Mouse (Mus musculus): ENCODE results near the gene Lgals7.
A peak's percentile ranks its signal among the peaks of the same experiment; 100 is the strongest.
"Not testable (repeated sequence)": the region's sequence is repeated elsewhere in the genome, so short reads cannot be mapped to it uniquely, and the experiment has no call there.

Lgals7 gene

GRCm38 (mm10) chr7:28876099-28876498 is 12.4 kb downstream of the Lgals7 start:
- no peak for DNase-seq (ENCODE audit: low read depth, low spot score)

DNA sequence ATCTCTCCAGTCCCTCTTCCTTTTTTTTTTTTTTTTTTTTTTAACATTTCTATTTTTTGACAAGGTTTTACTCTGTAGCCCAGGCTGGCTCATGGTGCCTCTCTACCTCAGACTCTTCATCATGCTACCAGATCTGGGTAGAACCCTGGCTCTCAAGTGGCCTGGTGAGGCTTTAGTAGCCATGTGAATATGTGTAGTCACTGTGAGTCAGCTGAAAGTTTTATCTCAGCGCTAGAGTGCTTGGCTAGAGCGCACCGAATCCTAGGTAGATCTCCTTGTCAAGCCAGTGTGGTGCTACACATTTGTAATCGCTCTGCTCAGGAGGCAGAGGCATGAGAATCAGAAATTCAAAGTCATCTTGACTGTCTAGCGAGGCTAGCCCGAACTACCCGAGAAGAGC is 13.5 kb downstream of the Lgals7 start:
- no peak for DNase-seq (ENCODE audit: low read depth, low spot score)

DNA sequence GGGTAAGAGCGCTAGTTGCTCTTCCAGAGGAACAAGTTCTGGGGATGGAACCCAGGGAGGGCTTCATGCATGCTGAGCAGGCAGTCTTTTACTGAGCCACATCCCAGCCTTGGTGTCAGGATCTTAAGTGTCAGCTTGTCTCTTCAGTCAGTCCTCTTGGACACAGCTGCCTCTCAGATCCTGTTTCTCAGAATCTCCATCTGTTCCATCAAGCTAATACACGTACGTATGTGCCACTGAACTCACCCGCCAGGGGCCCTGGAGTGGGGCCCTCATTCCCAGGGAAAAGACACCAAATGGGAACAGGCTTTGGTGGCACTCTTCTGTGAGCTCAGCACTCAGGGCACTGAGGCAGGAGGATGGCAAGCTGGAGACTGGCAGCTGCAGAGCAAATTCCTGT is 14.2 kb downstream of the Lgals7 start:
- DNase-seq (ENCODE audit: low read depth, low spot score): no peak

DNA sequence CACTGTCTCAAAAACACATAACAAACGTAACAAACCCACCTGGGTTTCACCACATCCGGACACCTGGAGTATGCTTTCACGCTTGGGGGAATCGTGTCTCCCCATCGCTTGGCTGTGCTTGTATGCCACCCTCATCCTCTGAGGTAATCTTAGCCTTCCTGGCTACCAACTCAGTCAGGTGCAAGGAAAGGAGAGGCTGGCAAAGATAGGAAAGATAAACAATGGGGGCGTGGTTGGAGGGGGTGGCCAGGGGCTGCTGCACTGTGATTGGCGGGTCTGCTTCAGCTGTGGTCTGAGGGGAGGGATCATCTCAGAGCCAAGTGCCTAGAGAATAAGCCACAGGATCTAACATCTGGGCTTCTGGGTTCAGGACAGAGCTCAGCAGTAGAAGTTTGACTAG is 16.0 kb downstream of the Lgals7 start:
- no peak for DNase-seq (ENCODE audit: low read depth, low spot score)

GRCm38 (mm10) chr7:28880554-28880953 is 16.9 kb downstream of the Lgals7 start:
- DNase-seq (ENCODE audit: low read depth, low spot score): no peak

GRCm38 (mm10) chr7:28881199-28881598 is 17.5 kb downstream of the Lgals7 start, which contains the start of gene Capn12:
Gene Capn12, plus strand, starts transcription at chr7:28881422.
- no peak for DNase-seq (ENCODE audit: low read depth, low spot score)

DNA sequence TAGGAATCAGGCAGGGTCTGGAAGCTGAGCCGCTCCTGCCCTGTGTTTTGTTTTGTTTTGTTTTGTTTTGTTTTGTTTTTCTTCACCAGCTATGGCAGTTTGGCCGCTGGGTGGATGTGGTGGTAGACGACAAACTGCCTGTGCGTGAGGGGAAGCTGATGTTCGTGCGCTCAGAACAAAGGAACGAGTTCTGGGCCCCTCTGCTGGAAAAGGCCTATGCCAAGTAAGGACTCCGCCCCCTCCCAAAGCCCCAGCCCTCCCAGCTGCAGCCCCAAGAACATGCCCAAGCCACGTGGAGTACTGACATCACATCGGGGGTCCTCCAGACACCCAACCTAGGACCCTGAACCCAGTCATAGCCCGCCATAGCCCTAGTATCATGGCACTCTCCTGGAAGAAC is 19.4 kb downstream of the Lgals7 start:
- no peak for DNase-seq (ENCODE audit: low read depth, low spot score)

DNA sequence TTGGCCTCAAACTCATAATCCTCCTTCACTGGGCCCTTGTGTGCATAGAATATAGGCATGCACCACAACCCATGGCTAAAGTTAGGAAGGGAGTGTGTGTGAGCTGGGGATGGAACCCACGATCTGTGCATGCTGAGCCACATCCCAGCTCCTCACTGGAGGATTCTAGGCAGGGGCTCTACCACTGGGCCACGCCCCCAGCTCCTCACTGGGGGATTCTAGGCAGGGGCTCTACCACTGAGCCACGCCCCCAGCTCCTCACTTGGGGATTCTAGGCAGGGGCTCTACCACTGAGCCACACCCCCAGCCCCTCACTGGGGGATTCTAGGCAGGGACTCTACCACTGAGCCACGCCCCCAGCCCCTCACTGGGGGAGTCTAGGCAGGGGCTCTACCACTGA is 20.1 kb downstream of the Lgals7 start:
- not testable (repeated sequence) for DNase-seq (ENCODE audit: low read depth, low spot score)

DNA sequence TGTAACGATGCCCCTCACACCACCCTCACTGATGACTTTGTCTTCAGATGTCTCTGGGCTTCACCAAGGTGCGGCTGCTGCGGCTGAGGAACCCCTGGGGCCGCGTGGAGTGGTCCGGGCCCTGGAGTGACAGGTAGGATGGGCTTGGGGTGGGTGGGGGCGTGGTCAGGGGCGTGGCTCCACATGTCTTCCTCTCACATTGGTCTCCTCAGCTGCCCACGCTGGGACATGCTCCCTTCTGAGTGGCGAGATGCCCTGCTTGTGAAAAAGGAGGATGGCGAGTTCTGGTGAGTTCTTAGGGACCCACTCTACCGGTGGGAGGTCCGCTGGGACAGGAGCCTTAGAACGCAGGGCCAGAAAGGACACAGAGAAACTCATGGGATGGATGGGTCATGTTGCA is 22.8 kb downstream of the Lgals7 start:
- DNase-seq (ENCODE audit: low read depth, low spot score): no peak

GRCm38 (mm10) chr7:28888701-28889161 is 25.1 kb downstream of the Lgals7 start:
- no peak for DNase-seq (ENCODE audit: low read depth, low spot score)

DNA sequence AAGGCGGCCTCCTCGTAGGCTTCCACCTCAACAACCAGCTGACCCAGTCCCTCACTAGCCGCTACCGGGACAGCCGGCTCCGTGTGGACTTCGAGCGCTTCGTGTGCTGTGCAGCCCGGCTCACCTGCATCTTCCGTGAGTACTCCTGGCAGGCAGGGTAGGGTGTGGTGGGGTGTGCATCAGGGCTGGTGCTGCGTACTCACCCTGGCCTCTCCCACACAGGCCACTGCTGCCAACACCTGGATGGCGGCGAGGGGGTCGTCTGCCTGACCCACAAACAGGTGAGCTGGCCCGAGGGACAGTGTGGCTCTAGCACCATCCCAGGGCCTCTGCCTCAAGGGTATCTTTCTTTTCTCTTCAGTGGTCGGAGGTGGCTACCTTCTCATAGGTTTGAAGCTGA is 28.9 kb downstream of the Lgals7 start:
- no peak for DNase-seq (ENCODE audit: low read depth, low spot score)

- peak; percentile 33 for DNase-seq (ENCODE audit: low read depth, low spot score)
These were observed 30.1 kb downstream of the Lgals7 start for GRCm38 (mm10) chr7:28893643-28894265.

DNA sequence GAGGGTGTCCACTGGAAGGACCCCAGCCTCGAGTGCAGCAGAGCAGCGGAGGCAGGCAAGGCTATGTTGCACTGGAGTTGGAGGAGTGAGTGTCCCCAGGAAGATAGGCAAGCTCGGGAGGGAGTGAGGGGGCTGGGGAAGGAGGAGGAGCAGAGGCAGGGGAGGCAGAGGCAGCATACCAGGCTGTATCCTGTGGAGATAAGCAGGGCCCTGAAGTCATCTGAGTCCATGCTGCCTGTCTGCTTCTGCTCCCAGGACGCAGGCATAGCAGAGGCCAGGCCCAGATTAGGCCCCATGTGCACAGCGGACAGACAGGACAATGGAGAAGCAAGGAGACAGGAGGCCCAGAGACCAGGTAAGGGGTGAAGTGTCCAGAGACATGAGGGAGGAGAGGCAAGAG is 31.3 kb downstream of the Lgals7 start:
- DNase-seq (ENCODE audit: low read depth, low spot score): no peak

GRCm38 (mm10) chr7:28897661-28898060 is 34.0 kb downstream of the Lgals7 start:
- no peak for DNase-seq (ENCODE audit: low read depth, low spot score)

DNA sequence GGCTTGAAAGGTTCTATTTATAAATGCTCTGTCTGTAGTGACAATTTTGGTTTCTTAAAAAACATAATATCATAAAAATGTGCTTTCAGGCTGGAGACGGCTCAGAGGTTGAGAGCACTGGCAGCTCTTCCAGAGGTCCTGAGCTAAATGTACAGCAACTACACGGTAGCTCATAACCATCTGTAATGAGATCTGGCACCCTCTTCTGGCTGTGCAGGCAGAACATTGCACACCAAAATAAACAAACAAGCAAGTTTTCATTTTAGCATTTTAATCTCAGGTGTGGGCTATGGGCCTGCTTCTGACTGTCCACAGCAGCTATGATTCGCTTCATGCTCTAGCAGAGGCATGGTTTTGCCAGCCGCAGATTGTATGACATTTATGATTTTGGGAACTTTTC is 36.3 kb downstream of the Lgals7 start:
- no peak for DNase-seq (ENCODE audit: low read depth, low spot score)

DNA sequence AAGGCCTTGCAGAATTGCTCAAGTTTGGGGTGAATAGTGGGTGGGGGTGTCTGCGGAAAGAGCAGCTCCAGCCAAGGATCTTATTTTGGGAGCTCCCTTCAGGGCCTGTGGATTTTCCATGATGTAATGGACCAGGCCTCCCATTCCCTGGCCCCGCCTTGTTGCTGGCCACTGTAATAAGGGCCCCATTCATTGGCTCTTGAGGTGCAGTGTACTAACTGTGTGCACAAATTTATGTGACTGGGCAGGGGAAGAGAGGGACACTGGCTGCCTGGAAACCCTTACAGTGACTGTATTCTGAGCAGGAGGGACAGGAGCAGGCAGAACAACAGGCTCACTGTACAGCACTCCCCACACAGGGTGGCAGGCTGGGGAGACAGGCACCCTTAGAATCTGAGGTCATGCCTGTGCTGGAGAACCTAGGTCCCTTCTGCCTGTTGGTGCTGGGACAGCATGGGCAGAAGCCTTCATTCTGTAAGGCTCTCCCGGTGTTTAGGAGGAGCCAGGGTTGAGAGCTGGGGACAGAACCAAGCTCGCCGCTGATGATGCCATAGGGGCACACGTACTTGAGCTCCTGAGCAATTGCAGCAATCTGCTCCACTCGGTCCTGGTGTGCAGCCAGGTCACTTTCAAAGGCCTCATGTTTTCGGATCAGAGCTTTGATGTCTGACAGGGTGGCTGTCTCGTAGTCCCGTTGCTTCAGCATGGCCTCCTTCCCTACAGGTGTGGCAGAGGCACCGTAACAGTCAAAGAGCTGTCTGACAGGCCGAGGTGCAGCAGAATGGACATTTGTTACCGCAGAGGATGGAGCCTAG is 37.9 kb downstream of the Lgals7 start:
- no peak for DNase-seq (ENCODE audit: low read depth, low spot score)

GRCm38 (mm10) chr7:28902180-28902579 is 38.5 kb downstream of the Lgals7 start:
- DNase-seq (ENCODE audit: low read depth, low spot score): no peak

DNA sequence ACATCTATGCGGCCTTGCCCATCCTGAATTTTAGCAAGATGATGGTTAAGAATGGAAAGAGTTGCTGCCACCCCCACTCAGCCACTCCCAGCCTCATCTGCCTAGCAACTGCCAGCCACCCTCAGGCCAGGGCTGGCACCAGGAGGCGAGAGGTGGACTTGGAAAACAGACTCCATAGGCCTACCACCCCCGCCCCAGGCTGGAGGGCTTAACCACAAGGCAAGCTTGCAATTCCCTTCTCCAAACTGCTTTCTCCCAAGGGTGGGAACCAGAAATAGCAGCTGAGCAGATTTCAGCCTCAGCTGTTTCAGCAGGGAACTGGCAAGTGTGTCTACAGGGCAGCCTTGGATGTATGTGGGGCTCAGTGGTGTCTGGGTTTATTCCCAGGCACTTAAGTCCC is 39.2 kb downstream of the Lgals7 start:
- DNase-seq (ENCODE audit: low read depth, low spot score): no peak

DNA sequence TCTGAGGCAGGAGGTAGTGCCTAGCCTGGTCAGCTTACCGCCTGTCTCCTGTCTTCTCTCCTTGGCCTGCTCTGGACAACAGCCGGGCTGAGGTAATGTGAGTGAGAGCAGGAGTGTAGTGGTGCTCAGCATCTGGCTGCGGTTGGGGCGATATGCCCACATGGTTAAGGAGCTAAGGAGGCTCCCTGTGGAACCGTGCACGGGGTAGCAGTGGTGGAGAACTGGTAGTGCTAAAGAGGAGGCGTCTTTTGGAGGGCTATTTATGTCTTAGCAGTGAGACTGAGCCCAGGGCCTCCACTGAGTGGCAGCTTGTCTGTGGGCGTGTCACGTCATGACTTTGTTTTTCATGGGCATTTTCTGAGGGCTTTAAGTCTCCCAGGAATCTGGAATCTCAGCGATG is 40.1 kb downstream of the Lgals7 start:
- DNase-seq (ENCODE audit: low read depth, low spot score): no peak

DNA sequence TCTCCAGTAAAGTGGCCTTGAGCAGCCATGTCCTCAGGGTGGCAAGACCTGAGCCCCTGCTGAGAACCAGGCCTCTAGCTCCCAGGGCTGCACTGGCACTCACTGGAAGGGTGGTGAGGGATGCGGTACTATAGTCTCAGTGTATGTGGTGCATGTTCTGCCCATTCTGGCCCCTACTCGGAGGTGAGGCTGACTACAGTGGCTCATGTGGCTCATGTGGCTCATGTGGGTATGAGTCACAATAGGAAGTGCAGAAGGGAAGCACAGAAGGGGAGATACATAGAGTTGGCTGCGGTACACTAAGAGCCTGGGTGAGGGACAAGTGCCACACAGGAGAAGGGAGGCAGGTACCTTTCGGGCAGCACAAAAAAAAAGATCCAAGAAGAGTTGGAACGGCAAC is 43.5 kb downstream of the Lgals7 start:
- no peak for DNase-seq (ENCODE audit: low read depth, low spot score)

DNA sequence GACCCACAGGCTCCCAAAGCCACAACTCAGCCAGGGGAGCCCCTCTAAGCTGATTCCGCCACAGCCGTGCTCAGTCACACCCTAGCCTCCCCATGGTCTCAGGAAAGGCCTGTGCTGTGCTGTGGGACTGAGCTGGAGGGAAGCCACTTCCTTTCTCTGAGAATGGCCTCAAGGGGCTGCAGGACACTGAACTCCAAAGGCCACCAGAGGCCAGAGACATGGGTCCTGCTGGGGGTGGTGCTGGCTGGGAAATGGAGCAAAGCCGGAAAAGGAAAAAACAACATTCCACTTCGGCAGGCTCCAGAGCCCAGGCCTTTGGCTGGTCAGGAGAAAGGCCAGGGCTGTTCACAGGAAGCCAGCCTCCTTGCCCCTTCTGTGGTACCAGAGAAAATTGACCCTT is 48.0 kb downstream of the Lgals7 start:
- no peak for DNase-seq (ENCODE audit: low read depth, low spot score)

DNA sequence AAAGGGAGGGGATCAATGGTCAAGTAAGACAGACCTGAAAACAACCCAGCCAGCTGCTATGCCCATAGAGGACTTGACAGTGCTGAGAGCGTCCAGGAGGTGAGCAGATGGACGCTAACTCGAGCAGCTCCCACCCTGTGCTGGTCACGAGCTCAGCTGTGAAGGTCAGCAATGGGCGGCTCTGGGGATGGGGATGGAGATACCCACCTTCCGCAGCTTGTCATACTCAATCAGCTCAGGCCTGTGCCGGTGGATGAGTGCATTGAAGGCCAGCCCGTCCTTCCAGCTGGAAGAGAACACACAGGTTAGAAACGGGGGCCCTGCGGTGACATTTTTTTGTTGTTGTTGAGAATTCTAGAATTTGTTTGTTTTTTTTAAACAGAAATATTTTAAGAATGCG is 49.5 kb downstream of the Lgals7 start:
- DNase-seq (ENCODE audit: low read depth, low spot score): no peak
